Mouse (Mus musculus): ENCODE measurements around the gene Glce. TPM values are rescaled to one million over a fixed set of nuclear protein-coding genes. Genes with fewer than 3 reads are reported as not detected.
A peak's percentile ranks its signal among the peaks of the same experiment; 100 is the strongest.

Glce gene
- 10 to 100 TPM in 3 of 4 experiments, 1 to 10 TPM in 1; 9.2 to 12.0 (median 11.0) TPM for total RNA-seq (2022)

GRCm38 (mm10) chr9:62122508-62123215 lies at the start of gene Glce:
TSS of gene Glce (minus strand) at chr9:62122655.
- peak; percentile 98 for DNase-seq (ENCODE audit: low spot score)

DNA sequence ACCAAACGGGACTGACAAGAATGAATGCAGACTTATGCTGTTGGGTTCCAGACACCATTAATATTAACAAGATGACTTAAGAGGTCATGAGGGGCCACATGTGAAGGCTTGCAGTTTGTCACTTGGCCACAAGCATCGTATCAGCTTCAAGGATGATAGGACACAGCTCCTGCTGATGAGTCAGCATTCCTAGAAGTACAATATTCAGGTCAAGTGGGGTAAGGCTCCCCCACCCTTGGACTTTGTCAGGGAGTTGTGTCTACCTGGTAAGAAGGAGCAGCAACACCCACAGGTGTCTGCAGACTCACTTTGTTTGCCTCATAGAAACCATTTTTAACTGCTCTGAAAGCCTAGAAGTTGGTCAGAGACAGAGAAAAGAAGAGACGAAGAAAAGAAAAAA lies 49.8 kb upstream of the Glce start:
- no peak for DNase-seq (ENCODE audit: low spot score)

GRCm38 (mm10) chr9:62170921-62171320 lies 48.5 kb upstream of the Glce start:
- DNase-seq (ENCODE audit: low spot score): no peak

DNA sequence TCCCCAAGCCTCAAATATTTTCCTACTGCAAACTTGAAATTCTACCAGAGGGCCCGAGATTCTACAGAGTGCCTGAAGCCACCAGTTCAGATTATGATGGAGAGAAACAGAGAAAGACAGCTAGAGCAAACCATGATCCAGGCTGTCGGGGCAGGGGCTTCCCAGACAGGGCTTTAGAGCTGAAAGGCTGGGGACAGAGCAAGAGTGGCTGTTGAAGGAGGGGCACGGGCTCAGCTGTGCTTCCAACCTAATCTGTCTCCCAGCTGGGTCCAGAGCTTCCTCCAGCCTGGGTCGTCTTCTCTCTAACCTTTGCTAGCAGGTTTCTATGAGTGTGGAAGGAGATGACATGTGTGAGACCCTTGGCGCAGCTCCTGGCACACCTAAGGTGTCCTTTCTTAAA lies 44.2 kb upstream of the Glce start:
- no peak for DNase-seq (ENCODE audit: low spot score)

DNA sequence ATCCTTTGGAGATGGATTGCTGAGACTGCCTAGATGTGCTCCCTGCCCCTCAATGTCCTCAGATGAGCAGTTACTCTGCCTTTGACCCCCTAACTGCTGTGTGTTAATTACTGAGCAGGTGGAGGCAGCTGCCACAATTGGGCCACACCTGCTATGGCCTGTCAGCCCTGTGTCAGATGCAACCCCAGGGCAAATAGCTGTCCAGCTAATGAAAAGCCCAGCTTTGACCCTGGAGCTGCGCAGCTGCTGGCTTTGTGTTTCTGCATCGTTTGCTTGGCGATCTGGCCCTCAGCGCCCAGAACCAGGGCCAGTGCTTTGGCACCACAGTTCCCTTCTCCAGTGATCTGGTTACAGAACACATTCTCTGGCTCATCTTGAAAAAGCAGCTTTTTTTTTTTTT lies 43.7 kb upstream of the Glce start:
- no peak for DNase-seq (ENCODE audit: low spot score)

GRCm38 (mm10) chr9:62162889-62163291 lies 40.4 kb upstream of the Glce start:
- no peak for DNase-seq (ENCODE audit: low spot score)

GRCm38 (mm10) chr9:62160788-62161187 lies 38.3 kb upstream of the Glce start:
- DNase-seq (ENCODE audit: low spot score): no peak

- DNase-seq (ENCODE audit: low spot score): peak; percentile 14
Measured at GRCm38 (mm10) chr9:62158746-62159145, 36.3 kb upstream of the Glce start.

GRCm38 (mm10) chr9:62155821-62156220 lies 33.4 kb upstream of the Glce start:
- no peak for DNase-seq (ENCODE audit: low spot score)

- DNase-seq (ENCODE audit: low spot score): no peak
Measured at GRCm38 (mm10) chr9:62155400-62155799, 32.9 kb upstream of the Glce start.

- DNase-seq (ENCODE audit: low spot score): no peak
Measured at GRCm38 (mm10) chr9:62154956-62155355, 32.5 kb upstream of the Glce start.

- no peak for DNase-seq (ENCODE audit: low spot score)
Measured at GRCm38 (mm10) chr9:62154551-62154950, 32.1 kb upstream of the Glce start.

- DNase-seq (ENCODE audit: low spot score): peak; percentile 38
Measured at GRCm38 (mm10) chr9:62153263-62153662, 30.8 kb upstream of the Glce start.

- DNase-seq (ENCODE audit: low spot score): no peak
Measured at GRCm38 (mm10) chr9:62152506-62152905, 30.1 kb upstream of the Glce start.

- no peak for DNase-seq (ENCODE audit: low spot score)
Measured at GRCm38 (mm10) chr9:62145198-62145597, 22.7 kb upstream of the Glce start.

GRCm38 (mm10) chr9:62143428-62143827 lies 21.0 kb upstream of the Glce start:
- DNase-seq (ENCODE audit: low spot score): no peak

DNA sequence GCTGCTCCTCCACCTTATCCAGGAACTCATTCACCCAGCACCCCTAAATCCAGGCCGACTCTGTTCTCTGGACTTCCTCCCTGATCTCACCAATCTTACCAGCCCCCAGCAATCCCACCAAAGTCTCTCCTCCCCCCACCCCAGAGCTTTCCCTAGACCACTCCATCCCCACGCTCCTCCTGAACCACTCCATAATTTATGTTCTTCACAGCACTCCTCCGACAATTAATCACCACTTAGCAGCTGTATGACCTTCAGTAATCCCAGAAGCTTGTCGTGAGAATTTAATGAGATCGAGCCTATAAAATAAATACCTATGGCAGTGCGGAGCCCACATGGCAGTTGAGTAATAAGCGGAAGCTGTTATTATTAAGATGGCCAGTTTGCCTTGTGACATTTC lies 16.6 kb upstream of the Glce start:
- no peak for DNase-seq (ENCODE audit: low spot score)

GRCm38 (mm10) chr9:62137259-62137658 lies 14.8 kb upstream of the Glce start:
- peak; percentile 8 for DNase-seq (ENCODE audit: low spot score)

DNA sequence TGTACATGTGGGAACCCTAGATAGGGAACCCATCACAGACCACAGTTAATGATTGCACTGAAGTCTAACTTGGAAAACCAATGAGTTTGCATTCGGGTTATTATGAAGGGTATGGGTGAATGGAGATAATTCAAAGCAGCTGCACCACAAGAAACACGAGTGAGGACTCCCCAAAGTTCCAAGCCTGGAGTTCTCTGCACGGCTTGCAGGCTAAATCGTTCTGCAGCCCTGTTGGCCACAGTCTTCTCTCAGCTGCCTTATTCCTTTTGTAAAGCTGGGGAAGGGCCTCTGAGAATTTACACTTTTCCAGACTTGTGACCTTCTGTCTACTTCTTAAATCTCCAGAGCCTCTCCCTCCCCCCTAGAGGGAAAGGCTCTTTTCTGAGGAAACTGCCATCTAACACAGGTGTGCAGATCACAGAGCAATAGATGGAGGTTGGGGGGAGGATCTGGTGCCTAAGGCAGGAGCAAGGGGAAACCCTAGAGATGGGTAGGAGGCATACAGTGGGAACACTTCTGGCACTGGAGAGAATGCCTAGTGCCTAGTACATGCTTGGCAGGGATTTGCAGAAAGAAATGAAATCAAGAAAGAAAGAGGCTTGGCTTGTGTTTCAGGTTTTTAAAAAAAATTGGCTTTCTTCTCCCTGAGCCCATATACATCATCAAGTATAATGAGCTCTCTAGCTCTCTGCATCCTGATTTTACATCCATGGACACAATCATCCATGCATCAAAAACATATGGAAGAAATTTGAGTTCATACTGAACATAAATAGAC lies 9.7 kb upstream of the Glce start:
- no peak for DNase-seq (ENCODE audit: low spot score)

- no peak for DNase-seq (ENCODE audit: low spot score)
Measured at GRCm38 (mm10) chr9:62130746-62131145, 8.3 kb upstream of the Glce start.

- DNase-seq (ENCODE audit: low spot score): no peak
Measured at GRCm38 (mm10) chr9:62128056-62128455, 5.6 kb upstream of the Glce start.

DNA sequence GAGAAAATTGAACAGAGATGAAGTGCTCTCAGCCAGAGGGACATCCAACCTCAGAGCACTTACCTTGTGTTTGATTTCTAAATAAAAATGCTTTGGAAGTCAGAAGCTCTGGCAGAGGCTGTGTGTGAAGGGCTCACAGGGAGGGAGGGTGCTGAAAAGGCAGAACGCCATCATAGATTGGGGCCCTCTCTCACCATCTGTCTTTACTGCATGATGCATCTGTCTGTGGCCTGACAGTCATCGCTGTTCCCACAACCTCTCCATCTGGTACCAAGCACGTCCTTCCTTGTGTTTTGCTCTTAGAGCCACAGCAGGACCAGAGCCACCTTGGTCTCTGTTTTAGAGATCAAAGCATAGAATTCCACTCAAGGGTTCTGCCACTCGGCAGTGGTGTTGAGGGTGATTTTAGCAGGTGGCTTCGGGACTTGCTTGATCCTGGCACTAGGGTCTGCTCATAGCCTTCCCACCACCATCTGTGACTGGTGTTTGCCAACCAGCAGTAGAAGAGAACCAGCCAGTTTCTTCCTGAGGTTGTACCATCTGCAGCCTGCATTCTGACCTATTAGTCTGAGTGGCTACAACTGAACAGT lies 3.6 kb upstream of the Glce start:
- DNase-seq (ENCODE audit: low spot score): no peak

DNA sequence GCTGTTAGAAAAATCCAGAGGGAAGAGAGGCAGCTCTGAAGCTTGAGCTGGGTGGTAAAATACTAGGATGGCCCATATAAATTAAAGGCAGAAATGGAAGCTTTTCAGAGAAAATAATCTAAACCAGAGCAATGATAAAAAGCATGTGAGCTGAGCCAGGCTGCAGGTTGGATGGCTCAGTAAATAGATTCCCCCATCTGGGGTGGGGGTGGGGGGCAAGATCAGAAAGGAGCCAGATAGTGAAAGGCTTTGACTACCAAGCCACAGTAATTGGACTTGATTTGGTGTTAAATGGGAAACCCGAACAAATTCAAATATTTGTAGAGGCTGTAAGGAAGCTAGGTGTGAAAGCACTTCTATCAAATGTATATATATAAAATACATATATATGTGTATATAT lies 1.8 kb upstream of the Glce start:
- no peak for DNase-seq (ENCODE audit: low spot score)
